Mouse (Mus musculus) left cerebral cortex, postnatal 25 days (tissue): ENCODE results near the gene Lbx2. TPM values are rescaled to one million over a fixed set of nuclear protein-coding genes. Genes with fewer than 3 reads are reported as not detected.

Source experiments
- DNase-seq, 2 experiments: peaks; one replicate each; pipeline ENCODE4 v3.0.0; 2022; ENCODE audit warnings: low spot score in 2 of 2, mixed read lengths in 1 of 2
- intact Hi-C: fragments of 180-260 bp; cut with DNase I; formaldehyde crosslinking; loops from one replicate; pipeline ENCODE4 v1.15.1; 2025
- total RNA-seq, 2 experiments: library from RNA; stranded (reverse); gene quantifications; 2 replicates each; pipeline ENCODE4 v1.2.3; 2021

The Lbx2 gene
- total RNA-seq, 2 experiments from 2014 or later = 0.46 TPM; not detected in 1

- intact Hi-C loops = loop anchor here (10.0 kb wide), 1 partner anchor 645 kb away; the partner anchor contains the start of gene Vax2
- no peak for DNase-seq
Observed at GRCm38 (mm10) chr6:83069488-83070246, 16.5 kb upstream of the Lbx2 start.

- intact Hi-C loops = loop anchor here (10.0 kb wide), 1 partner anchor 645 kb away; the partner anchor contains the start of gene Vax2
- no peak for DNase-seq
Observed at GRCm38 (mm10) chr6:83070247-83070310, 16.1 kb upstream of the Lbx2 start, which contains the start of gene Tlx2. Gene Tlx2, minus strand, starts transcription at chr6:83070293.

- intact Hi-C loops = loop anchor here (10.0 kb wide), 1 partner anchor 644 kb away; the partner anchor contains the start of gene Vax2
- DNase-seq = peak; percentile 22 to 24
Observed at GRCm38 (mm10) chr6:83070311-83071219, 15.6 kb upstream of the Lbx2 start.

- DNase-seq = no peak
- intact Hi-C loops = loop anchor here (10.0 kb wide), 1 partner anchor 644 kb away; the partner anchor contains the start of gene Vax2
Observed at GRCm38 (mm10) chr6:83071220-83071619, 14.9 kb upstream of the Lbx2 start.

- intact Hi-C loops = loop anchor here (10.0 kb wide), 1 partner anchor 640 kb away; the partner anchor contains the start of gene Vax2
- no peak for DNase-seq
Observed at GRCm38 (mm10) chr6:83074979-83075378, 11.2 kb upstream of the Lbx2 start.

- intact Hi-C loops = loop anchor here (1.0 to 10.0 kb wide), 4 partner anchors 23 to 637 kb away; partner anchors contain the start of genes Aup1, Ccdc142, Gm42688 and Vax2
- DNase-seq = peak; percentile 41 to 45
Observed at GRCm38 (mm10) chr6:83077630-83078323, 8.4 kb upstream of the Lbx2 start, which contains the start of gene Pcgf1. Gene Pcgf1, plus strand, starts transcription at chr6:83077869.

GRCm38 (mm10) chr6:83078324-83078858, 7.8 kb upstream of the Lbx2 start:
- intact Hi-C loops = loop anchor here (1.0 to 10.0 kb wide), 4 partner anchors 23 to 636 kb away; partner anchors contain the start of genes Aup1, Ccdc142, Gm42688 and Vax2
- peak; percentile 99 for DNase-seq

- intact Hi-C loops = no loop called here
- DNase-seq = no peak
Observed at GRCm38 (mm10) chr6:83080210-83080609, 6.0 kb upstream of the Lbx2 start.

- intact Hi-C loops = no loop called here
- DNase-seq = no peak
Observed at GRCm38 (mm10) chr6:83083497-83083896, 2.7 kb upstream of the Lbx2 start.

GRCm38 (mm10) chr6:83084477-83084876, 1.7 kb upstream of the Lbx2 start:
- intact Hi-C loops = no loop called here
- DNase-seq = no peak

GRCm38 (mm10) chr6:83087205-83087925, 1.2 kb downstream of the Lbx2 start:
- no peak for DNase-seq
- intact Hi-C loops = no loop called here

GRCm38 (mm10) chr6:83087926-83088260, 1.7 kb downstream of the Lbx2 start:
- no peak for DNase-seq
- intact Hi-C loops = no loop called here

GRCm38 (mm10) chr6:83092416-83093127, 6.4 kb downstream of the Lbx2 start:
- intact Hi-C loops = no loop called here
- DNase-seq = no peak

GRCm38 (mm10) chr6:83095968-83096367, 9.8 kb downstream of the Lbx2 start:
- intact Hi-C loops = no loop called here

GRCm38 (mm10) chr6:83098411-83098810, 12.2 kb downstream of the Lbx2 start:
- no peak for DNase-seq
- intact Hi-C loops = no loop called here

More at GRCm38 (mm10) chr6:83095968-83096367, 9.8 kb downstream of the Lbx2 start:
- no peak for DNase-seq

GRCm38 (mm10) chr6:83101316-83101687, 15.1 kb downstream of the Lbx2 start, which contains the start of the genes Ccdc142 and Gm42688:
Gene Ccdc142, plus strand, starts transcription at chr6:83101601.
Gene Gm42688, plus strand, starts transcription at chr6:83101617.
- peak; percentile 89 to 94 for DNase-seq
- intact Hi-C loops = loop anchor here (1.0 to 10.0 kb wide), 3 partner anchors 23 to 187 kb away; no protein-coding TSS in a partner anchor

GRCm38 (mm10) chr6:83101688-83102556, 15.8 kb downstream of the Lbx2 start:
- intact Hi-C loops = loop anchor here (1.0 to 10.0 kb wide), 4 partner anchors 24 to 187 kb away; partner anchors contain the start of gene Aup1
- peak; percentile 60 to 71 for DNase-seq
